ENCODE assay signal across 9 mouse cellular contexts in the genomic region with DNA sequence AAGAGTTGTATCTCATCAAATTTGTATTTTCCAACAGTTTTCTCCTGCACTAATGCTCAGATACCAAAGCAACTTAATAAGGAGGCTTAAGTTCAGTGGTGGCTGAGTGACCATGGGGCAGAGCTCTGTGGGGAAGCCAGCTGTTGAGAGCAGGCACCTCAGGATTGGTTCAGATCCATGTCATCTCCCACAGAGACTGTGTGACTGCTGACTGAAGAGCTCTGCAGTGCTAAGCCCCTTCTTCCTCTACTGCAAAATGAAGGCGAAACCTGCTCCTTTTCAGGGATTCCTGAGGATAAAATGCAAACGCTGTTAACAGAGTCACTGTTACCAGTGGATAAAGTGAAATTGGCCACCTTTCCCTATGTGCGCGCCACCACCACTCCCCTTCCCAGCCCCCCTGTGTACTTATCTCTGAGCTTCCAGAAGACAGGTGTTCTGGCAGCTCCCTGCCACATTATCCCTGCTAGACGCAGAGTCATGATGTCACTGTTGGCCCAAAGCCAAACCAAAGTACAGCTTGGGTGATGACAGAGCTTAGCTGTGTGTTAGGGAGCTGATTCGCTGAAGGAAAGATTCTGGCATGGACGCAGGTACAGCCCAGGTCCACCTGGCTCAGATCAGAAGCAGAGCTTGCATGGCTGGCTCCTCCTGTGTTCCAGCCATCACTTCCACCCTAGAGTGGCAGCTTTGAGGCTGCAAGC.
DNase-seq lines count a peak whose midpoint lies in the region; ATAC-seq lines count a peak whose summit lies in the region.
"Had no signal": no experiment of that assay in that cellular context is flagged by ENCODE, and none has a peak within 500 bp of the region (broad histone marks: within the 10 kb centered on the region; RNA-seq: fewer than 3 reads in every experiment).

No protein-coding gene starts in this region.

- peaks cover 9% of the 10 kb centered on the region for H3K4me1 ChIP-seq in forebrain, embryonic 12.5 days
- no peaks in the 10 kb centered on the region for H3K4me1 ChIP-seq in forebrain, embryonic 11.5 days (replicated peaks; ENCODE audit: control insufficient read depth, insufficient read depth, low read length)
- peaks cover 28% of the 10 kb centered on the region for H3K4me1 ChIP-seq in heart, embryonic 12.5 days (replicated peaks)

- H3K4me2 ChIP-seq in forebrain, embryonic 12.5 days = no peak overlapping the region
- H3K4me2 ChIP-seq in forebrain, embryonic 11.5 days (ENCODE audit: low read depth, low read length, severe bottlenecking) = no peak overlapping the region
- H3K4me2 ChIP-seq in heart, embryonic 12.5 days = peak overlapping the region; percentile 47

- WGBS in forebrain, embryonic 12.5 days = 60% methylated on average over 7 of the region's 7 CpGs
- 57% methylated on average over 7 of the region's 7 CpGs for WGBS in forebrain, embryonic 11.5 days
- WGBS in heart, embryonic 12.5 days = 26% methylated on average over 7 of the region's 7 CpGs

- no peak overlapping the region; the same call in 1 of the 2 replicates for H3K27ac ChIP-seq in forebrain, embryonic 12.5 days
- H3K27ac ChIP-seq in forebrain, embryonic 11.5 days (ENCODE audit: low read depth, low read length) = no peak overlapping the region
- H3K27ac ChIP-seq in heart, embryonic 12.5 days (ENCODE audit: poor library complexity, severe bottlenecking) = 0 out of 2 replicates have a peak overlapping the region, but pooled peaks have one; percentile 15

- H3K27me3 ChIP-seq in forebrain, embryonic 12.5 days = no peaks in the 10 kb centered on the region
- H3K27me3 ChIP-seq in forebrain, embryonic 11.5 days (ENCODE audit: control insufficient read depth, insufficient read depth, low read length) = no peaks in the 10 kb centered on the region
- H3K27me3 ChIP-seq in heart, embryonic 12.5 days (replicated peaks) = peaks cover 12% of the 10 kb centered on the region; the same call in 1 of the 2 replicates

- H3K9ac ChIP-seq in forebrain, embryonic 12.5 days = no peak overlapping the region
- no peak overlapping the region for H3K9ac ChIP-seq in forebrain, embryonic 11.5 days (ENCODE audit: low read length)
- H3K9ac ChIP-seq in heart, embryonic 12.5 days = no peak overlapping the region

- H3K36me3 ChIP-seq in forebrain, embryonic 12.5 days (replicated peaks) = no peaks in the 10 kb centered on the region
- no peaks in the 10 kb centered on the region for H3K36me3 ChIP-seq in forebrain, embryonic 11.5 days (ENCODE audit: control insufficient read depth, insufficient read depth, low read length)
- H3K36me3 ChIP-seq in heart, embryonic 12.5 days = no peaks in the 10 kb centered on the region

- H3K4me3 ChIP-seq in forebrain, embryonic 12.5 days (replicated peaks) = no peak overlapping the region
- H3K4me3 ChIP-seq in forebrain, embryonic 11.5 days (ENCODE audit: low read depth, low read length) = no peak overlapping the region
- no peak overlapping the region for H3K4me3 ChIP-seq in heart, embryonic 12.5 days
- H3K4me3 ChIP-seq: myocyte had no signal

- no peak for DNase-seq in forebrain, embryonic 11.5 days (ENCODE audit: low spot score)
- peak; percentile 42 for DNase-seq in urinary bladder, postnatal 14 days (ENCODE audit: low spot score)
- no peak for DNase-seq in urinary bladder, postnatal 10 days (ENCODE audit: low spot score)
- peak; percentile 33 to 52 for DNase-seq in layer of hippocampus, postnatal 25 days (ENCODE audit: extremely low spot score in 1 of 2, low spot score in 1 of 2)
- DNase-seq in retina, postnatal 7 days (ENCODE audit: low read depth, low spot score) = peak; percentile 79
- no peak for DNase-seq in thymus, postnatal 10 days (ENCODE audit: low spot score in 2 of 2)

- peak; percentile 73; the same call in 1 of the 2 replicates for ATAC-seq in forebrain, embryonic 12.5 days (ENCODE audit: low FRiP score)
- no peak for ATAC-seq in forebrain, embryonic 11.5 days (replicated peaks; ENCODE audit: low FRiP score)
- peak; percentile 51; the same call in 1 of the 2 replicates for ATAC-seq in heart, embryonic 12.5 days (ENCODE audit: insufficient number of reproducible peaks, low FRiP score)

- no peaks in the 10 kb centered on the region for H3K9me3 ChIP-seq in forebrain, embryonic 12.5 days
- no peaks in the 10 kb centered on the region for H3K9me3 ChIP-seq in forebrain, embryonic 11.5 days (ENCODE audit: control insufficient read depth, low read length)
- no peaks in the 10 kb centered on the region for H3K9me3 ChIP-seq in heart, embryonic 12.5 days (replicated peaks)

Comparison
In these comparisons a context has a peak if more than half of its experiments do, and no peak if none do; other contexts are left out.
1. DNase-seq: peak in urinary bladder, postnatal 14 days (single experiment), layer of hippocampus, postnatal 25 days (2 of 2) and retina, postnatal 7 days (single experiment); none in forebrain, embryonic 11.5 days (single experiment), urinary bladder, postnatal 10 days (single experiment) and thymus, postnatal 10 days (0 of 2).